Mouse (Mus musculus) liver, embryonic 14.5 days (tissue): ENCODE data around the gene Pgc.

Source experiments
- CTCF ChIP-seq: IDR thresholded peaks from 2 replicates; pipeline ENCODE4 v1.5.1; 2016; ENCODE audit warnings: antibody characterized with exemption, low read depth, control low read depth
- EP300 ChIP-seq: IDR thresholded peaks from 2 replicates; pipeline ENCODE4 v1.6.1; 2016; ENCODE audit warnings: antibody characterized with exemption, low read depth

DNA sequence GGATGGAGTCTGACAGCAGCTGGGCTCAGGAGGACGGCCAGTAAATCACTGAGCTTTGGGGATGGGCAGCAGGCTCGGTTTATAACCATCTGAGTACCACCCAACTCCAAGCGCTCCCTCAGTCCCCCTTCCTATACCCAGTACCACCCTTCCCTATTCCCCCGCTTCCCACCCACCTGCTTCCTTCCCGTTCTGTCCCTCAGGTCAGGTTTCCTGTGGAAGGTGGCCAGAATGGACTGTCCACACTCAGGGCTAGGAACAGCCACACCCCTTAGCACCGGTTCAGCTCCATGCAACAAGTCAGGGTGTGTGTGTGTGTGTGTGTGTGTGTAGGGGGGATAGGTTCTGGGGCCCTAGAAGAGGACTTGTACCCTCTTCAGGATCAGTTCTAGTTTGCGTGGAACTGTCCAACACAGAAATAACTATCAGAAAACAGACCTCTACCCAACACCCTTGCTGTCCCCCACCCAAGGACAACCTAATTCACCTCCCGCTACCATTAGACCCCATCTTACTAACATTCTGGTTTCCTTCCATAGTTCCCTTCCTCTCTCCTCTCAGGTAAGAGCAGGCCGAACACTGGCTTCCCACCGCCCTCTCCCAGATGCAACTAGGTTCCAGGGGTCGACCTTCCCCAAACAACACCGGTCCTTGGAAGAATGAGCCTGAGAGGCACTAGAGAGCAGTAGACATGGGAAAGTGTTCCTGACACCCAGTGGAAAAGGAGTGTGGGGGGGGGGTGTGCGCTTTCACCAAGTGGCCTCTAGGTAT lies 32.8 kb upstream of the Pgc start:
- TF ChIP-seq CTCF, result no peak
- no peak for TF ChIP-seq EP300
